ENCODE assay signal across 8 mouse cellular contexts in the genomic region with DNA sequence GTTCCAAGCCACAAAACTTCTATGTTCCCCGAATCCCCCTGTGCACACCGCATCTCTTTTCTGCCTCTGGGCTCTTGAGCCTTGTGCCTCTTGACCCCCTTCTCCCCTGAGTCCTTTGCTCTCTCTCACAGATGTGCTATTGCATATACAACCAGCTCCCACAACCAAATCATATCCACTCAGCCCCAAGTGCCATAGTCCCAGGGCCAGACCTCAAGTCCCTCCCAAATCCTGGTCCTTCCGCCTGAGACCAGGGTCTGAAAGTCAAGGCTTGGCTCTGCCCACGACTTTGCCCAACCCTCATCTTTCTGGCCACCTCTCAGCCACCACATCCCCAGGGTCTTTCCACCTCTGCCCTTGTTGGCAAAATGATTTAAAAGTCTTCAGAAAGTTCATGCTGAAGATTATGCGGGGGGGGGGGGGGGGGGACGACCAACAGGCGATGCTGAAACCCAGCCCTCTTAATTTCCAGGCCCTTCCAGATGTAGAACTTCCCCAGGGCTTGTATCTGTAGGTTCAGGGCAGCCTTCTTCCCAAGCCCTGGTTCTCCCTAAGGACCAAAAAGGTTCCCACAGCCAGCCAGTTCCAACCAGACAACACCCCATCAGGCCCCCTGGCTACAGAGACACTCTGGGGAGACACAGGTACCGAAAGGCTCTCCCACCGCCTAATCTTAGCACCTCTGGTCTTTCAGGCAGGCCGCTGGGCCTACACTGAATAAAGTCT. TPM values are rescaled to one million over a fixed set of nuclear protein-coding genes. Genes with fewer than 3 reads are reported as not detected.
A peak's percentile ranks its signal among the peaks of the same experiment; 100 is the strongest.
DNase-seq lines count a peak whose midpoint lies in the region; ATAC-seq lines count a peak whose summit lies in the region.

No protein-coding gene starts in this region.

- H3K4me3 ChIP-seq in forebrain, embryonic 15.5 days: peak overlapping the region; percentile 83
- peak overlapping the region; percentile 81 for H3K4me3 ChIP-seq in kidney, embryonic 15.5 days (replicated peaks)
- peak overlapping the region; percentile 77 for H3K4me3 ChIP-seq in neural tube, embryonic 13.5 days

- peak overlapping the region; percentile 90 for H3K4me2 ChIP-seq in forebrain, embryonic 15.5 days (replicated peaks)
- peak overlapping the region; percentile 93 for H3K4me2 ChIP-seq in kidney, embryonic 15.5 days
- peak overlapping the region; percentile 81 for H3K4me2 ChIP-seq in neural tube, embryonic 13.5 days

- H3K27me3 ChIP-seq in forebrain, embryonic 15.5 days: no peaks in the 10 kb centered on the region
- H3K27me3 ChIP-seq in kidney, embryonic 15.5 days: no peaks in the 10 kb centered on the region
- H3K27me3 ChIP-seq in neural tube, embryonic 13.5 days: no peaks in the 10 kb centered on the region

- 0 out of 2 replicates have a peak, but pooled peaks have one; percentile 14 for ATAC-seq in forebrain, embryonic 15.5 days (replicated peaks)
- 0 out of 2 replicates have a peak, but pooled peaks have one; percentile 10 for ATAC-seq in kidney, embryonic 15.5 days (replicated peaks; ENCODE audit: low FRiP score)
- ATAC-seq in neural tube, embryonic 13.5 days (ENCODE audit: low read depth): no peak; the same call in none of the 2 replicates

- 9% methylated on average over 10 of the region's 10 CpGs for WGBS in forebrain, embryonic 15.5 days
- 6% methylated on average over 10 of the region's 10 CpGs for WGBS in kidney, embryonic 15.5 days
- WGBS in neural tube, embryonic 13.5 days: 11% methylated on average over 9 of the region's 10 CpGs

- DNase-seq in adrenal gland, adult (ENCODE audit: inconsistent age in 2 of 2, low spot score in 1 of 2): peak; percentile 27 to 71
- no peak for DNase-seq in adrenal gland, adult 18-20 months (ENCODE audit: low spot score in 2 of 2)
- DNase-seq in 3134 (ENCODE audit: extremely low read depth, insufficient read length, low spot score): peak; percentile 50
- no peak for DNase-seq in urinary bladder, postnatal 25 days (ENCODE audit: low spot score)
- DNase-seq in urinary bladder, postnatal 10 days (ENCODE audit: low spot score): no peak

- H3K27ac ChIP-seq in forebrain, embryonic 15.5 days (replicated peaks): peak overlapping the region; percentile 79; the same call in 1 of the 2 replicates
- peak overlapping the region; percentile 98 for H3K27ac ChIP-seq in kidney, embryonic 15.5 days
- H3K27ac ChIP-seq in neural tube, embryonic 13.5 days (replicated peaks): peak overlapping the region; percentile 92

- no peaks in the 10 kb centered on the region for H3K9me3 ChIP-seq in forebrain, embryonic 15.5 days
- no peaks in the 10 kb centered on the region for H3K9me3 ChIP-seq in kidney, embryonic 15.5 days (replicated peaks)
- no peaks in the 10 kb centered on the region for H3K9me3 ChIP-seq in neural tube, embryonic 13.5 days

- peak overlapping the region; percentile 92 for H3K9ac ChIP-seq in forebrain, embryonic 15.5 days (replicated peaks)
- H3K9ac ChIP-seq in kidney, embryonic 15.5 days: peak overlapping the region; percentile 90
- peak overlapping the region; percentile 90 for H3K9ac ChIP-seq in neural tube, embryonic 13.5 days

- peaks cover 32% of the 10 kb centered on the region for H3K4me1 ChIP-seq in forebrain, embryonic 15.5 days
- H3K4me1 ChIP-seq in kidney, embryonic 15.5 days: peaks cover 65% of the 10 kb centered on the region
- H3K4me1 ChIP-seq in neural tube, embryonic 13.5 days (replicated peaks): peaks cover 47% of the 10 kb centered on the region

- peaks cover 9% of the 10 kb centered on the region; the same call in 1 of the 2 replicates for H3K36me3 ChIP-seq in forebrain, embryonic 15.5 days
- peaks cover 27% of the 10 kb centered on the region for H3K36me3 ChIP-seq in kidney, embryonic 15.5 days
- peaks cover 15% of the 10 kb centered on the region for H3K36me3 ChIP-seq in neural tube, embryonic 13.5 days

RNA-seq across cellular contexts. Expression of gene Adcy6, which starts 1.7 kb away (rescaled TPM):
- total RNA-seq in adrenal gland, adult 18-20 months (2021): 10 to 100 TPM; 48.7 to 83.1 TPM
- polyA plus RNA-seq in forebrain, embryonic 15.5 days (2015; fragmentation: Nextera tagmentation; extraction: Ambion mirVana): 12.5 and 13.8 TPM in 2 replicates
- 23.6 and 25.4 TPM in 2 replicates for polyA plus RNA-seq in kidney, embryonic 15.5 days (2015; fragmentation: Nextera tagmentation; extraction: Ambion mirVana)
- 10.4 and 10.7 TPM in 2 replicates for polyA plus RNA-seq in neural tube, embryonic 13.5 days (2015; fragmentation: Nextera tagmentation; extraction: Ambion mirVana)

RNA-seq across cellular contexts. Expression of gene Cacnb3, which starts 22.4 kb away (rescaled TPM):
- total RNA-seq in adrenal gland, adult 18-20 months (2021): 10 to 100 TPM; 11.9 to 14.3 TPM
- 134 and 138 TPM in 2 replicates for polyA plus RNA-seq in forebrain, embryonic 15.5 days (2015; fragmentation: Nextera tagmentation; extraction: Ambion mirVana)
- 29.8 and 36.6 TPM in 2 replicates for polyA plus RNA-seq in kidney, embryonic 15.5 days (2015; fragmentation: Nextera tagmentation; extraction: Ambion mirVana)
- 124 and 137 TPM in 2 replicates for polyA plus RNA-seq in neural tube, embryonic 13.5 days (2015; fragmentation: Nextera tagmentation; extraction: Ambion mirVana)

RNA-seq across cellular contexts. Expression of gene 4930415O20Rik, which starts 37.4 kb away (rescaled TPM):
- total RNA-seq in adrenal gland, adult 18-20 months (2021): 1 to 10 TPM in 1 of 2 experiments, not detected in 1; 1.2 TPM
- polyA plus RNA-seq in forebrain, embryonic 15.5 days (2015; fragmentation: Nextera tagmentation; extraction: Ambion mirVana): 0.56 TPM in 1 of 2 replicates, not detected in the other
- polyA plus RNA-seq in kidney, embryonic 15.5 days (2015; fragmentation: Nextera tagmentation; extraction: Ambion mirVana): 0.76 TPM in 1 of 2 replicates, not detected in the other
- polyA plus RNA-seq in neural tube, embryonic 13.5 days (2015; fragmentation: Nextera tagmentation; extraction: Ambion mirVana): not detected in 2 replicates

RNA-seq across cellular contexts. Expression of gene Ccnt1, which starts 37.5 kb away (rescaled TPM):
- total RNA-seq in adrenal gland, adult 18-20 months (2021): 10 to 100 TPM; 52.5 to 65.9 TPM
- 66.5 and 72.0 TPM in 2 replicates for polyA plus RNA-seq in forebrain, embryonic 15.5 days (2015; fragmentation: Nextera tagmentation; extraction: Ambion mirVana)
- polyA plus RNA-seq in kidney, embryonic 15.5 days (2015; fragmentation: Nextera tagmentation; extraction: Ambion mirVana): 61.0 and 66.4 TPM in 2 replicates
- 68.7 and 76.3 TPM in 2 replicates for polyA plus RNA-seq in neural tube, embryonic 13.5 days (2015; fragmentation: Nextera tagmentation; extraction: Ambion mirVana)

RNA-seq across cellular contexts. Expression of gene Ddx23, which starts 54.5 kb away (rescaled TPM):
- 10 to 100 TPM; 80.7 to 83.8 TPM for total RNA-seq in adrenal gland, adult 18-20 months (2021)
- polyA plus RNA-seq in forebrain, embryonic 15.5 days (2015; fragmentation: Nextera tagmentation; extraction: Ambion mirVana): 23.5 and 25.0 TPM in 2 replicates
- polyA plus RNA-seq in kidney, embryonic 15.5 days (2015; fragmentation: Nextera tagmentation; extraction: Ambion mirVana): 23.1 and 23.7 TPM in 2 replicates
- 20.5 and 21.7 TPM in 2 replicates for polyA plus RNA-seq in neural tube, embryonic 13.5 days (2015; fragmentation: Nextera tagmentation; extraction: Ambion mirVana)

Comparison
In these comparisons a context has a peak if more than half of its experiments do, and no peak if none do; other contexts are left out.
1. DNase-seq: peak in adrenal gland, adult (2 of 2) and 3134 (single experiment); none in adrenal gland, adult 18-20 months (0 of 2), urinary bladder, postnatal 25 days (single experiment) and urinary bladder, postnatal 10 days (single experiment).
2. Peak in every context shown above with its lines, with median percentiles within 50 percentile points of each other: H3K27ac ChIP-seq, H3K4me2 ChIP-seq, H3K4me3 ChIP-seq and H3K9ac ChIP-seq.